Mouse (Mus musculus) c-Kit-positive CD71-positive TER-119-negative erythroid progenitor cells, embryonic 14.5 days (primary cell): ENCODE measurements at regions not wholly inside any gene's neighbourhood (a gene's known extent, or its start where the extent isn't known, plus 50 kb on each side); places are given as distances from the start of the nearest gene placed in this dataset.

Source experiments
- DNase-seq: peaks from one replicate; pipeline ENCODE4 v3.0.0-alpha.2; 2013; ENCODE audit warnings: low read depth

GRCm38 (mm10) chr15:43784171-43784570 lies 3650.0 kb downstream of the 9330182O14Rik start:
- no peak for DNase-seq

GRCm38 (mm10) chr15:43803342-43803741 lies 3669.2 kb downstream of the 9330182O14Rik start:
- no peak for DNase-seq
